Mouse (Mus musculus) MEL (cell line): ENCODE measurements around the gene Rbms2. TPM values are rescaled to one million over a fixed set of nuclear protein-coding genes. Genes with fewer than 3 reads are reported as not detected.

Experiments used
- DNase-seq: peaks from one replicate; pipeline ENCODE4 v3.0.0; 2011; ENCODE audit warnings: low read depth, low spot score
- H3K27ac ChIP-seq: 2 replicates; pipeline ENCODE4 v1.5.1; 2012; ENCODE audit warnings: low read depth, mild to moderate bottlenecking, control low read depth, low read length, moderate library complexity; ENCODE audit not compliant: control insufficient read depth
- H3K27me3 ChIP-seq, 2 experiments: fragments of 150-350 bp in 1 of 2; sonication (generic) in 1 of 2; 2 replicates each; pipeline ENCODE4 v1.6.1; 2012; ENCODE audit warnings: low read length in 2 of 2, mild to moderate bottlenecking in 2 of 2, improper control_type of control experiment in 1 of 2, moderate library complexity in 1 of 2; ENCODE audit not compliant: insufficient read depth in 2 of 2, control insufficient read depth in 1 of 2
- H3K36me3 ChIP-seq, 2 experiments: 2 replicates each; pipeline ENCODE4 v1.6.1; 2012 to 2014; ENCODE audit warnings: low read length in 2 of 2, improper control_type of control experiment in 1 of 2, inconsistent platforms in 1 of 2, mild to moderate bottlenecking in 1 of 2; ENCODE audit not compliant: insufficient read depth in 2 of 2, control insufficient read depth in 1 of 2
- H3K4me1 ChIP-seq, 2 experiments: fragments of 150-350 bp in 1 of 2; sonication (generic) in 1 of 2; 2 replicates each; pipeline ENCODE4 v1.6.1; 2012; ENCODE audit warnings: low read length in 2 of 2, improper control_type of control experiment in 1 of 2, mild to moderate bottlenecking in 1 of 2; ENCODE audit not compliant: insufficient read depth in 2 of 2, control insufficient read depth in 1 of 2
- H3K4me3 ChIP-seq, 2 experiments: fragments of 150-350 bp in 1 of 2; sonication (generic) in 1 of 2; 2 replicates each; pipeline ENCODE4 v1.5.1; 2012; ENCODE audit warnings: low read depth in 2 of 2, low read length in 2 of 2, mild to moderate bottlenecking in 2 of 2, moderate library complexity in 2 of 2, control low read depth in 1 of 2, improper control_type of control experiment in 1 of 2; ENCODE audit not compliant: control insufficient read depth in 1 of 2, insufficient read depth in 1 of 2
- H3K79me2 ChIP-seq: 2 replicates; pipeline ENCODE4 v1.6.1; 2012; ENCODE audit warnings: mild to moderate bottlenecking, low read length, moderate library complexity; ENCODE audit not compliant: control insufficient read depth, poor library complexity, insufficient read depth
- H3K9ac ChIP-seq: 2 replicates; pipeline ENCODE4 v1.6.1; 2012; ENCODE audit warnings: low read depth, mild to moderate bottlenecking, control low read depth, low read length, moderate library complexity; ENCODE audit not compliant: control insufficient read depth, poor library complexity, severe bottlenecking
- H3K9me3 ChIP-seq: fragments of 150-350 bp; sonication (generic); replicated peaks from 2 replicates; pipeline ENCODE4 v1.6.1; 2012; ENCODE audit warnings: mild to moderate bottlenecking, low read length, improper control_type of control experiment, moderate library complexity; ENCODE audit not compliant: insufficient read depth
- CHD1 ChIP-seq: IDR thresholded peaks from 2 replicates; pipeline ENCODE4 v1.6.1; 2012; ENCODE audit warnings: low read depth, mild to moderate bottlenecking, inconsistent platforms, low read length, improper control_type of control experiment
- CHD2 ChIP-seq: IDR thresholded peaks from 2 replicates; pipeline ENCODE4 v1.6.1; 2011; ENCODE audit warnings: low read length, improper control_type of control experiment
- E2F4 ChIP-seq: IDR thresholded peaks from 2 replicates; pipeline ENCODE4 v1.6.1; 2011; ENCODE audit warnings: low read depth, low read length, improper control_type of control experiment, borderline replicate concordance
- ELF1 ChIP-seq: IDR thresholded peaks from 2 replicates; pipeline ENCODE4 v1.6.1; 2014; ENCODE audit warnings: low read depth, mild to moderate bottlenecking, inconsistent platforms, low read length, improper control_type of control experiment, moderate library complexity
- EP300 ChIP-seq, 2 experiments: IDR thresholded peaks; 2 replicates each; pipeline ENCODE4 v1.6.1; 2011; ENCODE audit warnings: improper control_type of control experiment in 2 of 2, low read length in 2 of 2, low read depth in 1 of 2, mild to moderate bottlenecking in 1 of 2
- ETS1 ChIP-seq: IDR thresholded peaks from 2 replicates; pipeline ENCODE4 v1.6.1; 2012; ENCODE audit warnings: low read depth, mild to moderate bottlenecking, inconsistent platforms, low read length, improper control_type of control experiment, moderate library complexity
- GABPA ChIP-seq: IDR thresholded peaks from 2 replicates; pipeline ENCODE4 v1.6.1; 2012; ENCODE audit warnings: low read depth, mild to moderate bottlenecking, inconsistent platforms, low read length, improper control_type of control experiment, moderate library complexity
- JUND ChIP-seq: IDR thresholded peaks from 2 replicates; pipeline ENCODE4 v1.6.1; 2011; ENCODE audit warnings: low read depth, mild to moderate bottlenecking, improper control_type of control experiment, low read length
- MAX ChIP-seq: IDR thresholded peaks from 2 replicates; pipeline ENCODE4 v1.6.1; 2011; ENCODE audit warnings: low read length, improper control_type of control experiment
- MYC ChIP-seq: IDR thresholded peaks from 2 replicates; pipeline ENCODE4 v1.6.1; 2011; ENCODE audit warnings: low read depth, mild to moderate bottlenecking, low read length, improper control_type of control experiment, moderate library complexity
- POLR2A ChIP-seq, 2 experiments: IDR thresholded peaks; 2 replicates each; pipeline ENCODE4 v1.6.1; 2011 to 2012; ENCODE audit warnings: low read length in 2 of 2, mild to moderate bottlenecking in 2 of 2, control low read depth in 1 of 2, improper control_type of control experiment in 1 of 2, low read depth in 1 of 2, moderate library complexity in 1 of 2; ENCODE audit not compliant: control insufficient read depth in 1 of 2, insufficient read depth in 1 of 2, poor library complexity in 1 of 2
- POLR2AphosphoS5 ChIP-seq: IDR thresholded peaks from 2 replicates; pipeline ENCODE4 v1.6.1; 2012; ENCODE audit warnings: low read depth, borderline replicate concordance, mild to moderate bottlenecking, inconsistent platforms, low read length, moderate library complexity, mixed read lengths
- RAD21 ChIP-seq: IDR thresholded peaks from 2 replicates; pipeline ENCODE4 v1.6.1; 2011; ENCODE audit warnings: mild to moderate bottlenecking, low read depth, low read length, improper control_type of control experiment
- RCOR1 ChIP-seq: IDR thresholded peaks from 2 replicates; pipeline ENCODE4 v1.6.1; 2012; ENCODE audit warnings: low read depth, mild to moderate bottlenecking, inconsistent platforms, low read length, improper control_type of control experiment
- SIN3A ChIP-seq: IDR thresholded peaks from 2 replicates; pipeline ENCODE4 v1.6.1; 2012; ENCODE audit warnings: low read length, improper control_type of control experiment, inconsistent platforms
- SMC3 ChIP-seq: IDR thresholded peaks from 2 replicates; pipeline ENCODE4 v1.6.1; 2011; ENCODE audit warnings: low read depth, low read length, improper control_type of control experiment
- TAL1 ChIP-seq: IDR thresholded peaks from 2 replicates; pipeline ENCODE4 v1.6.1; 2012; ENCODE audit warnings: mild to moderate bottlenecking, inconsistent platforms, low read length, moderate library complexity, mixed read lengths
- TBP ChIP-seq: IDR thresholded peaks from 2 replicates; pipeline ENCODE4 v1.8.0; 2011; ENCODE audit warnings: low read depth, low read length, improper control_type of control experiment
- TCF12 ChIP-seq: IDR thresholded peaks from 2 replicates; pipeline ENCODE4 v1.6.1; 2014; ENCODE audit warnings: low read depth, mild to moderate bottlenecking, inconsistent platforms, low read length, improper control_type of control experiment, moderate library complexity
- USF1 ChIP-seq: IDR thresholded peaks from 2 replicates; pipeline ENCODE4 v1.6.1; 2014; ENCODE audit warnings: low read depth, mild to moderate bottlenecking, inconsistent platforms, low read length, improper control_type of control experiment, moderate library complexity
- ZNF384 ChIP-seq: IDR thresholded peaks from 2 replicates; pipeline ENCODE4 v1.6.1; 2012; ENCODE audit warnings: low read depth, mild to moderate bottlenecking, inconsistent platforms, low read length, improper control_type of control experiment
- polyA plus RNA-seq, 2 experiments: library from polyadenylated mRNA; stranded (reverse) in 1 of 2; unstranded in 1 of 2; fragments of >175 nt in 1 of 2; fragments of >200 nt in 1 of 2; gene quantifications; 2 replicates each; pipeline versions ENCODE4 v1.2.1 to v1.2.4; 2012; ENCODE audit warnings: low replicate concordance in 2 of 2, low read depth in 1 of 2; ENCODE audit not compliant: insufficient read length in 2 of 2, insufficient read depth in 1 of 2, missing spikeins in 1 of 2
- total RNA-seq: library from RNA; depleted of rRNA; stranded (reverse); fragments of 300-350 nt; gene quantifications from 2 replicates; pipeline ENCODE4 v1.2.3, GENCODE M21; 2012

Rbms2 gene
- total and polyA plus RNA-seq, 3 experiments = 5.1 to 23.5 TPM; not detected in 1

DNA sequence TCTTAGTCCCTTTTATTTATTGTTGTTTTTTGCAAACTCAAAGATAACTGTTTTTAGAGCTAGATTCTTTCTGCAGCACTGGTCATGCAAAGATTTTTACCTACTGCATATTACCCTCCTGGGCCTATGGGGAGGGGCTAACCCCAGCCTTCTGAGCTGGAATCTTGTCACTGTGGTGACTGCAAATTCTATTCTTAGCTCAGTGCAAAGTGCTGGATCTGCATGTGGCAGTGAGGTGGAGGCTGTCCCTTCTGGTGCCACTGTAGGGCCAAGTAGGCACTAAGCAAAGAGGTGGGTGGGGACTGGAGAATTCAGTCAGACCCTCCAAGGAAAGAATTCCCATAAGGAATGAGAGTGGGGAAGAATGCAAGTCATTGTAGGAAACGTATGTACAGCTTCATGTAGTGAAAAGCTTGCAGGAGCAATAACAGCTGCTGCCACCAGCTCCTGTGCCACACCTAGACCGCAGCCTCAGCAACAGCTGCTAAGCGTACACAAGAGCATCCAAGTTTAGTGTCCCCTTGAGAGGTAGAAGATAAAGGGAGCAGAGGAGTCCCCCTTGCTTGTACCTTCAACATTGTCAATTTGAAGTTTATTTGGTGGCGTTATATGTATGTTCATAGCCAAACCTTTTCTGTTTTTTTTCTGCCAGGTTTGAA lies 69.9 kb downstream of the Rbms2 start:
- Histone ChIP-seq H3K27me3 (no peaks in the 10 kb centered on the region), H3K9me3 (no peaks in the 10 kb centered on the region), H3K4me1 (no peaks in the 10 kb centered on the region), H3K9ac (no peak overlapping the region), H3K36me3 (peaks cover 0 to 8% of the 10 kb centered on the region in 2 experiments; a peak in 2 of 4 replicates)
- TF ChIP-seq SIN3A (no peak), EP300 (IDR thresholded peaks at IDR 0.05; ENCODE audit: low read depth in 1 of 2, low read length in 2 of 2) (no peak), E2F4 (no peak), ELF1 (no peak), TCF12 (no peak), RAD21 (no peak), SMC3 (no peak), TAL1 (no peak), TBP (no peak), MAX (no peak), GABPA (no peak), POLR2AphosphoS5 (no peak), USF1 (no peak), POLR2A (IDR thresholded peaks at IDR 0.05; ENCODE audit: control insufficient read depth in 1 of 2, insufficient read depth in 1 of 2, low read depth in 1 of 2, low read length in 2 of 2, poor library complexity in 1 of 2) (no peak), MYC (no peak), CHD2 (no peak), ZNF384 (no peak), RCOR1 (no peak), ETS1 (no peak), JUND (no peak)
- TF ChIP-seq, all 39 proteins: peak for 0
- no peak for DNase-seq
- H3K27ac ChIP-seq = no peak overlapping the region
- no peaks in the 10 kb centered on the region; the same call in 1 of the 2 replicates for H3K79me2 ChIP-seq
- no peak overlapping the region for H3K4me3 ChIP-seq

GRCm38 (mm10) chr10:128097587-128097971 lies 82.5 kb downstream of the Rbms2 start:
- Histone ChIP-seq H3K27me3 (no peaks in the 10 kb centered on the region), H3K4me1 (peaks cover 10 to 16% of the 10 kb centered on the region in 2 experiments), H3K27ac (no peak overlapping the region), H3K9me3 (no peaks in the 10 kb centered on the region), H3K36me3 (peaks cover 0 to 16% of the 10 kb centered on the region in 2 experiments; a peak in 2 of 4 replicates), H3K79me2 (peaks cover 26% of the 10 kb centered on the region), H3K4me3 (peak overlapping the region; percentile 61 to 93), H3K9ac (peak overlapping the region; percentile 91)
- TF ChIP-seq JUND (no peak), SIN3A (peak; percentile 32; the same call in 1 of the 2 replicates), CHD1 (no peak)
- DNase-seq = peak; percentile 58
